Mouse (Mus musculus): ENCODE data around the gene Gm44579. TPM values are rescaled to one million over a fixed set of nuclear protein-coding genes. Genes with fewer than 3 reads are reported as not detected.

Gm44579 gene
- polyA plus RNA-seq, 1 experiment = not detected

GRCm38 (mm10) chr15:98139763-98140162, 81.0 kb downstream of the Gm44579 start:
- no peak for DNase-seq (ENCODE audit: extremely low spot score in 1 of 2, low spot score in 1 of 2)

- DNase-seq (ENCODE audit: extremely low spot score in 1 of 2, low spot score in 1 of 2) = no peak
Observed at GRCm38 (mm10) chr15:98136871-98137270, 83.9 kb downstream of the Gm44579 start.

Other genes starting within 250 kb of the Gm44579 start
- gene Col2a1, start 216.3 kb downstream of the Gm44579 start, polyA plus RNA-seq (2012; rRNA removed) = 1.8 and 2.0 TPM in 2 replicates
- gene Pfkm, start 128.4 kb downstream of the Gm44579 start, polyA plus RNA-seq (2012; rRNA removed) = 329 and 345 TPM in 2 replicates
- gene Senp1, start 127.2 kb downstream of the Gm44579 start, polyA plus RNA-seq (2012; rRNA removed) = 12.3 and 12.7 TPM in 2 replicates
- 57.7 and 60.2 TPM in 2 replicates for gene Asb8, start 55.4 kb downstream of the Gm44579 start, polyA plus RNA-seq (2012; rRNA removed)
- 13.0 and 14.6 TPM in 2 replicates for gene Ccdc184, start 53.8 kb downstream of the Gm44579 start, polyA plus RNA-seq (2012; rRNA removed)
- 0.29 and 0.32 TPM in 2 replicates for gene Olfr288, start 25.4 kb downstream of the Gm44579 start, polyA plus RNA-seq (2012; rRNA removed)
- gene Olfr287, start 79 bp upstream of the Gm44579 start, polyA plus RNA-seq (2012; rRNA removed) = 14.1 and 16.2 TPM in 2 replicates
- gene Olfr286, start 13.5 kb upstream of the Gm44579 start, polyA plus RNA-seq (2012; rRNA removed) = not detected in 2 replicates
- not detected in 2 replicates for gene H1fnt, start 36.3 kb upstream of the Gm44579 start, polyA plus RNA-seq (2012; rRNA removed)
- 11.1 and 12.3 TPM in 2 replicates for gene Zfp641, start 75.2 kb upstream of the Gm44579 start, polyA plus RNA-seq (2012; rRNA removed)
- 0.02 TPM in 1 of 2 replicates, not detected in the other for gene Olfr285, start 96.4 kb upstream of the Gm44579 start, polyA plus RNA-seq (2012; rRNA removed)
- not detected in 2 replicates for gene Olfr284, start 120.0 kb upstream of the Gm44579 start, polyA plus RNA-seq (2012; rRNA removed)
- 0.04 and 0.11 TPM in 2 replicates for gene Olfr283, start 160.0 kb upstream of the Gm44579 start, polyA plus RNA-seq (2012; rRNA removed)
- not detected in 2 replicates for gene Olfr282, start 210.2 kb upstream of the Gm44579 start, polyA plus RNA-seq (2012; rRNA removed)
- 0.02 TPM in 2 replicates for gene Olfr281, start 231.6 kb upstream of the Gm44579 start, polyA plus RNA-seq (2012; rRNA removed)
- 0.02 TPM in 1 of 2 replicates, not detected in the other for gene OR5BS1P, start 248.9 kb upstream of the Gm44579 start, polyA plus RNA-seq (2012; rRNA removed)